Mouse (Mus musculus): Measurements from ENCODE around the gene Tarm1. TPM values are rescaled to one million over a fixed set of nuclear protein-coding genes. Genes with fewer than 3 reads are reported as not detected.

Tarm1 gene
- polyA plus RNA-seq (2015; fragmentation: Nextera tagmentation; extraction: Ambion mirVana), result not detected in 2 replicates

- WGBS, result 87% methylated on average over 6 of the region's 6 CpGs
Measured at GRCm38 (mm10) chr7:3502439-3502838, at the start of gene Tarm1. TSS of gene Tarm1 (minus strand) at chr7:3502624.

GRCm38 (mm10) chr7:3505913-3506312 lies 3.5 kb upstream of the Tarm1 start:
- Histone ChIP-seq H3K27ac (no peak overlapping the region), H3K9me3 (replicated peaks) (no peaks in the 10 kb centered on the region; the same call in 1 of the 2 replicates), H3K4me1 (no peaks in the 10 kb centered on the region), H3K27me3 (no peaks in the 10 kb centered on the region), H3K4me3 (no peak overlapping the region), H3K36me3 (ENCODE audit: poor library complexity, severe bottlenecking) (no peaks in the 10 kb centered on the region), H3K4me2 (no peak overlapping the region), H3K9ac (no peak overlapping the region)
- WGBS, result 81% methylated on average over 3 of the region's 3 CpGs
- ATAC-seq, result no peak

More at GRCm38 (mm10) chr7:3502439-3502838, at the start of gene Tarm1:
- ATAC-seq, result no peak
- H3K27ac ChIP-seq, result no peak within 1 kb of the TSS
- no peak within 1 kb of the TSS for H3K4me2 ChIP-seq
- no peaks in the 10 kb centered on the region for H3K4me1 ChIP-seq
- no peaks in the 10 kb centered on the region for H3K27me3 ChIP-seq
- no peak within 1 kb of the TSS for H3K9ac ChIP-seq
- H3K36me3 ChIP-seq (ENCODE audit: poor library complexity, severe bottlenecking), result no peaks in the 10 kb centered on the region
- H3K9me3 ChIP-seq (replicated peaks), result no peaks in the 10 kb centered on the region; the same call in 1 of the 2 replicates
- no peak within 1 kb of the TSS for H3K4me3 ChIP-seq

- WGBS, result 86% methylated on average over 1 of the region's 1 CpGs
- ATAC-seq, result no peak
- no peak overlapping the region for H3K9ac ChIP-seq
- H3K9me3 ChIP-seq (replicated peaks), result no peaks in the 10 kb centered on the region; the same call in 1 of the 2 replicates
- H3K27me3 ChIP-seq, result no peaks in the 10 kb centered on the region
- no peaks in the 10 kb centered on the region for H3K36me3 ChIP-seq (ENCODE audit: poor library complexity, severe bottlenecking)
- H3K4me1 ChIP-seq, result no peaks in the 10 kb centered on the region
- H3K27ac ChIP-seq, result no peak overlapping the region
- no peak overlapping the region for H3K4me2 ChIP-seq
- no peak overlapping the region for H3K4me3 ChIP-seq
Measured at GRCm38 (mm10) chr7:3500406-3500805, 2.0 kb downstream of the Tarm1 start.

GRCm38 (mm10) chr7:3481948-3482608 lies 20.3 kb downstream of the Tarm1 start:
- Histone ChIP-seq H3K9ac (no peak overlapping the region), H3K4me3 (no peak overlapping the region), H3K36me3 (ENCODE audit: poor library complexity, severe bottlenecking) (no peaks in the 10 kb centered on the region), H3K27ac (no peak overlapping the region), H3K27me3 (no peaks in the 10 kb centered on the region), H3K4me2 (no peak overlapping the region), H3K4me1 (no peaks in the 10 kb centered on the region), H3K9me3 (replicated peaks) (no peaks in the 10 kb centered on the region)
- no peak for ATAC-seq
- 86% methylated on average over 6 of the region's 6 CpGs for WGBS

GRCm38 (mm10) chr7:3476728-3477127 lies 25.7 kb downstream of the Tarm1 start:
- H3K9ac ChIP-seq, result no peak overlapping the region
- H3K4me3 ChIP-seq, result no peak overlapping the region
- no peaks in the 10 kb centered on the region for H3K36me3 ChIP-seq (ENCODE audit: poor library complexity, severe bottlenecking)
- no peak for ATAC-seq
- H3K27ac ChIP-seq, result no peak overlapping the region
- no peaks in the 10 kb centered on the region for H3K27me3 ChIP-seq
- no peak overlapping the region for H3K4me2 ChIP-seq
- no peaks in the 10 kb centered on the region for H3K4me1 ChIP-seq
- no peaks in the 10 kb centered on the region for H3K9me3 ChIP-seq (replicated peaks)
- WGBS, result 71% methylated on average over 5 of the region's 5 CpGs

- WGBS, result 10% methylated on average over 18 of the region's 19 CpGs
- H3K9ac ChIP-seq, result peak overlapping the region; percentile 34; the same call in 1 of the 2 replicates
- no peaks in the 10 kb centered on the region for H3K36me3 ChIP-seq (ENCODE audit: poor library complexity, severe bottlenecking)
- no peaks in the 10 kb centered on the region for H3K27me3 ChIP-seq
- H3K4me3 ChIP-seq, result no peak overlapping the region
- no peak for ATAC-seq
- no peaks in the 10 kb centered on the region for H3K4me1 ChIP-seq
- H3K4me2 ChIP-seq, result peak overlapping the region; percentile 25; the same call in 1 of the 2 replicates
- no peaks in the 10 kb centered on the region for H3K9me3 ChIP-seq (replicated peaks)
- no peak overlapping the region for H3K27ac ChIP-seq
Measured at GRCm38 (mm10) chr7:3474291-3475080, 27.9 kb downstream of the Tarm1 start.

GRCm38 (mm10) chr7:3472774-3473173 lies 29.6 kb downstream of the Tarm1 start:
- 61% methylated on average over 3 of the region's 3 CpGs for WGBS
- no peak for ATAC-seq
- Histone ChIP-seq H3K4me3 (no peak overlapping the region), H3K4me2 (no peak overlapping the region), H3K36me3 (ENCODE audit: poor library complexity, severe bottlenecking) (no peaks in the 10 kb centered on the region), H3K27ac (no peak overlapping the region), H3K9me3 (replicated peaks) (no peaks in the 10 kb centered on the region), H3K4me1 (no peaks in the 10 kb centered on the region), H3K9ac (no peak overlapping the region), H3K27me3 (no peaks in the 10 kb centered on the region)

- no peak overlapping the region for H3K4me2 ChIP-seq
- no peak for ATAC-seq
- no peak overlapping the region for H3K9ac ChIP-seq
- H3K27me3 ChIP-seq, result no peaks in the 10 kb centered on the region
- WGBS, result 69% methylated on average over 2 of the region's 2 CpGs
- H3K4me3 ChIP-seq, result no peak overlapping the region
- H3K27ac ChIP-seq, result no peak overlapping the region
- no peaks in the 10 kb centered on the region for H3K36me3 ChIP-seq (ENCODE audit: poor library complexity, severe bottlenecking)
- H3K4me1 ChIP-seq, result no peaks in the 10 kb centered on the region
- H3K9me3 ChIP-seq (replicated peaks), result no peaks in the 10 kb centered on the region
Measured at GRCm38 (mm10) chr7:3468614-3469013, 33.8 kb downstream of the Tarm1 start.

GRCm38 (mm10) chr7:3463306-3463705 lies 39.1 kb downstream of the Tarm1 start:
- no peaks in the 10 kb centered on the region for H3K9me3 ChIP-seq (replicated peaks)
- no peak overlapping the region for H3K4me3 ChIP-seq
- no peaks in the 10 kb centered on the region for H3K4me1 ChIP-seq
- no peak overlapping the region for H3K27ac ChIP-seq
- H3K4me2 ChIP-seq, result no peak overlapping the region
- ATAC-seq, result no peak
- WGBS, result 87% methylated on average over 4 of the region's 4 CpGs
- no peak overlapping the region for H3K9ac ChIP-seq
- H3K27me3 ChIP-seq, result no peaks in the 10 kb centered on the region
- H3K36me3 ChIP-seq (ENCODE audit: poor library complexity, severe bottlenecking), result no peaks in the 10 kb centered on the region

GRCm38 (mm10) chr7:3460261-3460660 lies 42.2 kb downstream of the Tarm1 start:
- Histone ChIP-seq H3K27ac (no peak overlapping the region), H3K27me3 (no peaks in the 10 kb centered on the region), H3K4me1 (no peaks in the 10 kb centered on the region), H3K9ac (no peak overlapping the region), H3K4me3 (no peak overlapping the region), H3K9me3 (replicated peaks) (no peaks in the 10 kb centered on the region), H3K36me3 (ENCODE audit: poor library complexity, severe bottlenecking) (no peaks in the 10 kb centered on the region), H3K4me2 (no peak overlapping the region)
- no peak for ATAC-seq
- WGBS, result 85% methylated on average over 8 of the region's 8 CpGs

GRCm38 (mm10) chr7:3457841-3458217 lies 44.6 kb downstream of the Tarm1 start:
- no peak overlapping the region for H3K27ac ChIP-seq
- 75% methylated on average over 9 of the region's 9 CpGs for WGBS
- no peaks in the 10 kb centered on the region for H3K4me1 ChIP-seq
- H3K36me3 ChIP-seq (ENCODE audit: poor library complexity, severe bottlenecking), result no peaks in the 10 kb centered on the region
- no peaks in the 10 kb centered on the region for H3K9me3 ChIP-seq (replicated peaks)
- no peaks in the 10 kb centered on the region for H3K27me3 ChIP-seq
- H3K4me3 ChIP-seq, result no peak overlapping the region
- ATAC-seq, result no peak
- H3K9ac ChIP-seq, result no peak overlapping the region
- H3K4me2 ChIP-seq, result no peak overlapping the region

GRCm38 (mm10) chr7:3457111-3457840 lies 45.1 kb downstream of the Tarm1 start:
- no peaks in the 10 kb centered on the region for H3K9me3 ChIP-seq (replicated peaks)
- no peak overlapping the region for H3K4me2 ChIP-seq
- H3K4me1 ChIP-seq, result no peaks in the 10 kb centered on the region
- no peaks in the 10 kb centered on the region for H3K36me3 ChIP-seq (ENCODE audit: poor library complexity, severe bottlenecking)
- ATAC-seq, result no peak
- H3K4me3 ChIP-seq, result no peak overlapping the region
- H3K9ac ChIP-seq, result no peak overlapping the region
- H3K27ac ChIP-seq, result no peak overlapping the region
- WGBS, result 96% methylated on average over 10 of the region's 10 CpGs
- H3K27me3 ChIP-seq, result no peaks in the 10 kb centered on the region
